Mouse (Mus musculus) hindbrain, embryonic 13.5 days (tissue): ENCODE measurements around the gene Zp1. TPM values are rescaled to one million over a fixed set of nuclear protein-coding genes. Genes with fewer than 3 reads are reported as not detected.
A peak's percentile ranks its signal among the peaks of the same experiment; 100 is the strongest.

Source experiments
- ATAC-seq: fragments of 200-750 bp; cut with Nextera tagmentation; 2 replicates; pipeline ENCODE4 v1.8.0; 2017; ENCODE audit warnings: moderate TSS enrichment; ENCODE audit not compliant: low FRiP score
- H3K27ac ChIP-seq: fragments of 300-500 bp; sonication (generic); 2 replicates; pipeline ENCODE4 v1.5.1; 2015; ENCODE audit warnings: inconsistent platforms, mild to moderate bottlenecking, moderate library complexity
- H3K27me3 ChIP-seq: fragments of 300-500 bp; sonication (generic); 2 replicates; pipeline ENCODE4 v1.6.1; 2015; ENCODE audit warnings: mild to moderate bottlenecking, inconsistent platforms
- H3K36me3 ChIP-seq: fragments of 300-500 bp; sonication (generic); 2 replicates; pipeline ENCODE4 v1.6.1; 2015; ENCODE audit warnings: mild to moderate bottlenecking, inconsistent platforms
- H3K4me1 ChIP-seq: fragments of 300-500 bp; sonication (generic); replicated peaks from 2 replicates; pipeline ENCODE4 v1.6.1; 2015; ENCODE audit warnings: inconsistent platforms
- H3K4me2 ChIP-seq: fragments of 300-500 bp; sonication (generic); 2 replicates; pipeline ENCODE4 v1.6.1; 2015; ENCODE audit warnings: inconsistent platforms, mild to moderate bottlenecking, moderate library complexity
- H3K4me3 ChIP-seq: fragments of 300-500 bp; sonication (generic); 2 replicates; pipeline ENCODE4 v1.5.1; 2015; ENCODE audit warnings: mild to moderate bottlenecking, inconsistent platforms
- H3K9ac ChIP-seq: fragments of 300-500 bp; sonication (generic); 2 replicates; pipeline ENCODE4 v1.6.1; 2015; ENCODE audit warnings: mild to moderate bottlenecking, inconsistent platforms
- H3K9me3 ChIP-seq: fragments of 300-500 bp; sonication (generic); 2 replicates; pipeline ENCODE4 v1.6.1; 2016; ENCODE audit warnings: inconsistent platforms
- WGBS: fragments of 180-500 bp; shearing (Covaris S2); methylation state at CpG from one replicate; pipeline ENCODE4 v1.1.7; 2015; 5-methylcytosine and 5-hydroxymethylcytosine counted together
- polyA plus RNA-seq: library from polyadenylated mRNA; unstranded; fragments of >200 nt; fragmentation: Nextera tagmentation; extraction: Ambion mirVana; gene quantifications from 2 replicates; pipeline ENCODE4 v1.2.1, GENCODE M21; 2015

The Zp1 gene
- polyA plus RNA-seq, 1 experiment from 2014 or later: not detected

DNA sequence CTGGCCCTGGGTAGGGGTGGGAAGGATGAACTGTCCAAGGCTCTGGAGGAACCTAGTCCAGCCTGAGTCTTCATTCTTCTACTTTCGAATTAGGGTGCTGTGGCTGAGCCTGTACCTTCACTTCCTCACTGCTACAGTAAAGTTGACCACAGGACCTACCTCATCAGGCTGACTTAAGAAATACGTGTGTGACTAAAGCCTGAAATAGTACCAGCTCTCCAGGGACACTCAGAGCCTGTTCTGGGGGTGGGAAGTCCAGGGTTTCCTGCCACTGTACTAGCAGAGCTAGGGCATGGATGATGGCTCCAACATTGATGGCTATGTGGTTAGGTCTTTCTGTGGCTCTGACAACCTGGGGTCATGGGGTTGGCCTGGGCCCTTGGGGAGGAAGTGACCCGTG is 23.5 kb upstream of the Zp1 start:
- Histone ChIP-seq H3K36me3 (peaks cover 44% of the 10 kb centered on the region), H3K27ac (no peak overlapping the region), H3K9me3 (no peaks in the 10 kb centered on the region), H3K4me3 (no peak overlapping the region), H3K27me3 (0 out of 2 replicates have a peak, but pooled peaks cover 6% of the 10 kb centered on the region), H3K4me1 (peaks cover 45% of the 10 kb centered on the region), H3K4me2 (no peak overlapping the region), H3K9ac (no peak overlapping the region)
- 90% methylated on average over 3 of the region's 3 CpGs for WGBS
- ATAC-seq: no peak

DNA sequence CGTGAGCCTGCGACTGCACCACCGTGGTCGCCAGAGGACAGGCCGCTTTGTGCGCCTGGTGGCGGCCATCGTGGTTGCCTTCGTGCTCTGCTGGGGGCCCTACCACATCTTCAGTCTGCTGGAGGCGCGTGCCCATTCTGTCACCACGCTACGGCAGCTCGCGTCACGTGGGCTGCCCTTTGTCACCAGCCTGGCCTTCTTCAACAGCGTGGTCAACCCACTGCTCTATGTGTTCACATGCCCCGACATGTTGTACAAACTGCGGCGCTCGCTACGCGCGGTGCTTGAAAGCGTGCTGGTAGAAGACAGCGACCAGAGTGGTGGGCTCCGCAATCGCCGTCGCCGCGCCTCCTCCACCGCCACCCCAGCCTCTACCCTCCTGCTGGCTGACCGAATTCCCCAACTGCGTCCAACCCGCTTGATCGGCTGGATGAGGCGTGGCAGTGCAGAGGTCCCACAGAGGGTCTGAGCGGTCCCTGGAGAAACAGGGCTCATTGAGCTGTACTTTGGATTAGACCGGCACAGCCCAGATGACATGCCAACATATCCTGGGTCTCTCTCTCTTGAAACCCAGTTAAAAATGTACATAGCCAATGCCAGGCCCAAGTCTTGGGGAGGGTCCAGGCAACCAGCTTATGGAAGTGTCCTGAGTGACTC is 20.5 kb upstream of the Zp1 start:
- peak overlapping the region; percentile 81 for H3K27ac ChIP-seq
- H3K4me1 ChIP-seq: peaks cover 18% of the 10 kb centered on the region
- peak; percentile 85 for ATAC-seq
- 0 out of 2 replicates have a peak, but pooled peaks cover 6% of the 10 kb centered on the region for H3K27me3 ChIP-seq
- peak overlapping the region; percentile 39 for H3K4me3 ChIP-seq
- H3K9me3 ChIP-seq: no peaks in the 10 kb centered on the region
- peak overlapping the region; percentile 74 for H3K4me2 ChIP-seq
- WGBS: 2% methylated on average over 40 of the region's 40 CpGs
- peaks cover 37% of the 10 kb centered on the region for H3K36me3 ChIP-seq
- peak overlapping the region; percentile 75 for H3K9ac ChIP-seq

DNA sequence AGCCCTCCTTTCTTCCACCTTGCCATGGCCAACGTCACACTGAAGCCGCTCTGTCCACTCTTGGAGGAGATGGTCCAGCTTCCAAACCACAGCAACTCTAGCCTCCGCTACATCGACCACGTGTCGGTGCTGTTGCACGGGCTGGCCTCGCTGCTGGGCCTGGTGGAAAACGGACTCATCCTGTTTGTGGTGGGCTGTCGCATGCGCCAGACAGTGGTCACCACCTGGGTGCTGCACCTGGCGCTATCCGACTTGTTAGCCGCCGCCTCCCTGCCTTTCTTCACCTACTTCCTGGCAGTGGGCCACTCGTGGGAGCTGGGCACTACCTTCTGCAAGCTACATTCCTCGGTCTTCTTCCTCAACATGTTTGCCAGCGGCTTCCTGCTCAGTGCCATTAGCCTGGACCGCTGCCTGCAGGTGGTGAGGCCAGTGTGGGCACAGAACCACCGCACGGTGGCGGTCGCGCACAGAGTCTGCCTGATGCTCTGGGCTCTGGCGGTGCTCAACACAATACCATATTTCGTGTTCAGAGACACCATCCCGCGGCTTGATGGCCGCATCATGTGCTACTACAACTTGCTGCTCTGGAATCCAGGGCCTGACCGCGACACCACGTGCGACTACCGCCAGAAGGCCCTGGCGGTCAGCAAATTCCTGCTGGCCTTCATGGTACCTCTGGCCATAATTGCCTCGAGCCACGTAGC is 19.8 kb upstream of the Zp1 start:
- peak overlapping the region; percentile 81 for H3K27ac ChIP-seq
- H3K9me3 ChIP-seq: no peaks in the 10 kb centered on the region
- H3K27me3 ChIP-seq: 0 out of 2 replicates have a peak, but pooled peaks cover 6% of the 10 kb centered on the region
- ATAC-seq: peak; percentile 91
- 16% methylated on average over 37 of the region's 37 CpGs for WGBS
- peak overlapping the region; percentile 39 for H3K4me3 ChIP-seq
- H3K36me3 ChIP-seq: peaks cover 35% of the 10 kb centered on the region
- H3K9ac ChIP-seq: peak overlapping the region; percentile 75
- peak overlapping the region; percentile 74 for H3K4me2 ChIP-seq
- H3K4me1 ChIP-seq: peaks cover 18% of the 10 kb centered on the region

DNA sequence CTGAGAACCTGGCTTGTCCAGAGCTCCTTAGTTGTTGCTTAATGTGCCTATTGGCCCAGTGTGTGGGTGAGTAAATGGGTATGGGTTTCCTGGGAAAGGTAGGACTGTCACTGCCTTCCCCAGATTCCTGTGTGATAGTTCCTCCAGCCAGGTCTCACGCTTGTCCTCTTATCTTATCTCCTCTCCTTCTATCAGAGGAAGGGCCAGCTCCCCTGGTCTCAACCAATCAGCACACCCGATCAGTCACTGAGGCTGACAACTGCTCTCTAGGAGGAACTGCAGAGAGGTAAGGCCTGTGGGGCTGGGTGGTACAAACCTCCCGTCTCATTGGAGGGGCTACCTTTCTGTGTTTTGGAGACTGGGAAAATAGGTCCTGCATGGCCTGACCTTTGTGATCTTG is 18.3 kb upstream of the Zp1 start:
- Histone ChIP-seq H3K27me3 (0 out of 2 replicates have a peak, but pooled peaks cover 6% of the 10 kb centered on the region), H3K36me3 (peaks cover 21% of the 10 kb centered on the region), H3K4me1 (peaks cover 18% of the 10 kb centered on the region), H3K4me3 (no peak overlapping the region), H3K27ac (no peak overlapping the region), H3K4me2 (no peak overlapping the region), H3K9ac (no peak overlapping the region), H3K9me3 (no peaks in the 10 kb centered on the region)
- ATAC-seq: no peak
- 67% methylated on average over 3 of the region's 3 CpGs for WGBS

- Histone ChIP-seq H3K4me1 (peaks cover 18% of the 10 kb centered on the region), H3K27me3 (0 out of 2 replicates have a peak, but pooled peaks cover 4% of the 10 kb centered on the region), H3K27ac (no peak within 1 kb of the TSS), H3K9ac (no peak within 1 kb of the TSS), H3K4me2 (no peak within 1 kb of the TSS), H3K36me3 (peaks cover 4% of the 10 kb centered on the region), H3K4me3 (no peak within 1 kb of the TSS), H3K9me3 (no peaks in the 10 kb centered on the region)
- WGBS: 72% methylated on average over 5 of the region's 5 CpGs
- ATAC-seq: no peak
Measured at GRCm38 (mm10) chr19:10937110-10937563, 16.7 kb upstream of the Zp1 start, which contains the start of gene Ptgdr2. Ptgdr2 (plus strand) TSS chr19:10937160.

GRCm38 (mm10) chr19:10936077-10936476 is 15.6 kb upstream of the Zp1 start:
- H3K36me3 ChIP-seq: no peaks in the 10 kb centered on the region
- H3K9ac ChIP-seq: no peak overlapping the region
- H3K4me2 ChIP-seq: no peak overlapping the region
- no peaks in the 10 kb centered on the region for H3K9me3 ChIP-seq
- ATAC-seq: no peak
- no peak overlapping the region for H3K4me3 ChIP-seq
- peaks cover 11% of the 10 kb centered on the region for H3K4me1 ChIP-seq
- no peak overlapping the region for H3K27ac ChIP-seq
- WGBS: 90% methylated on average over 5 of the region's 5 CpGs
- H3K27me3 ChIP-seq: no peaks in the 10 kb centered on the region

DNA sequence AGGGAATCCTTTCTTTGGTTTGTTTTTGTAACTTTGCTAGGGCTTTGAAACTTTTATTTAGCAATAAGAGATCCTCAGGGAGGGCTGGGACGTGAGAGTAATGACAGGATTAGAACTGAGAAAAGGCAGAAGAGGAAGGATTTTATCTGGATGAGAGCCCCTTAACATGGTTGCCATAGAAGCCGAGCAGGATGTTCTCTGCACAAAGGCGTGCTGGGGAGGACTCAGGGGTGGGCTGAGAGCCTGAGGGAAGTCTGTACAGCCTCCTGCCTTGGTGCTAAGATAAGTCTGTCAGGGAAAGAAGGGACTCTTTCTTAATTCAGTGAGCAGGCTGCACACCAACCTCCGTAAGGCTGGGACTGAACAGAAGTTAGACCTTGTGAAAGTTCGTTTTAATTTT is 14.6 kb upstream of the Zp1 start:
- ATAC-seq: no peak
- H3K4me3 ChIP-seq: no peak overlapping the region
- H3K4me1 ChIP-seq: peaks cover under 1% of the 10 kb centered on the region; the same call in 1 of the 2 replicates
- H3K27ac ChIP-seq: no peak overlapping the region
- 34% methylated on average over 5 of the region's 5 CpGs for WGBS
- H3K4me2 ChIP-seq: no peak overlapping the region
- no peaks in the 10 kb centered on the region for H3K36me3 ChIP-seq
- no peaks in the 10 kb centered on the region for H3K27me3 ChIP-seq
- no peaks in the 10 kb centered on the region for H3K9me3 ChIP-seq
- no peak overlapping the region for H3K9ac ChIP-seq

DNA sequence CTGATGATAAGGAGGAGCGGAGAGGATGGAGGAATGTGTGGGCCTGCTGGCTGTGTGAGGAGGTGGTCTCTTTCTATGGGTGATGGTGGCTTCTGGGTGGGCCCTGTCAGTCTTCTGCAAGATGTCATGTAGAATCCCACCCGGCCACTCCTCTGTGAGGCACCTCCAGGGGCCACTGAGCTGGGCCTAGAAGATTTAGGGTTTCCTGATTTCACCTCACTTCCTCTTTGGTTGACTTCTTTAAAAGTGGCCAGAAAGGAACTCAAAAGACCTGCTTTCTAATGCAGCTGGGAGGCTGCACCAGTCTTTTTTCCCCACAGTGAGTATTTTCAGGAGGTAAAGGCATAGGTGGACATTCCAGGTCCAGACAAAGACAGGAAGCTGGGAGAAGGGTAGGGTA is 10.2 kb upstream of the Zp1 start:
- 82% methylated on average over 2 of the region's 2 CpGs for WGBS
- no peak overlapping the region for H3K27ac ChIP-seq
- no peaks in the 10 kb centered on the region for H3K27me3 ChIP-seq

DNA sequence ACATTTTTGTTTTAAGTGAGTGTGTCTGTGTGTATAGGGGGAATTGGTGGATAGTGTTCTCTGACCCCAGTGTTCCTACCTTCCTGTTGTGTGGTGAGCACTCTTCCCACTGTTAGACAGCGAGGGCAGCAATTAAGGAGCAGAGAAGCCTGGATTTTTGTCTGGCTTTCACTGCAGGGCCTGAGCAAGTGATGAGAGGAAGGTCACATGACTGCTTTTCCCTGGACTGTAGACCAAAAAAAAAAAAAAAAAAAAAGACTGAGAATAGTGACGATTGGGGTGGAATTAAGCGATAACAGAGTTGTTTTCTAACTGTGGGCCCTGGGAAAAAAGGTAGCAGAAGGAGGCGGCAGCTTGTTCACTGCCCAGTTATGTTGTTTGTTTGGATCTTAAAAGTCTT is 6.2 kb upstream of the Zp1 start:
- H3K4me2 ChIP-seq: no peak overlapping the region
- 32% methylated on average over 4 of the region's 4 CpGs for WGBS
- H3K4me1 ChIP-seq: no peaks in the 10 kb centered on the region; the same call in 1 of the 2 replicates
- H3K9me3 ChIP-seq: no peaks in the 10 kb centered on the region
- H3K9ac ChIP-seq: no peak overlapping the region
- no peak overlapping the region for H3K27ac ChIP-seq
- no peaks in the 10 kb centered on the region for H3K36me3 ChIP-seq
- no peak overlapping the region for H3K4me3 ChIP-seq
- H3K27me3 ChIP-seq: no peaks in the 10 kb centered on the region
- ATAC-seq: no peak

More for the DNA sequence above, 10.2 kb upstream of the Zp1 start:
- Histone ChIP-seq H3K9me3 (no peaks in the 10 kb centered on the region), H3K9ac (no peak overlapping the region), H3K4me2 (no peak overlapping the region), H3K4me1 (no peaks in the 10 kb centered on the region; the same call in 1 of the 2 replicates), H3K4me3 (no peak overlapping the region), H3K36me3 (no peaks in the 10 kb centered on the region)
- ATAC-seq: no peak

DNA sequence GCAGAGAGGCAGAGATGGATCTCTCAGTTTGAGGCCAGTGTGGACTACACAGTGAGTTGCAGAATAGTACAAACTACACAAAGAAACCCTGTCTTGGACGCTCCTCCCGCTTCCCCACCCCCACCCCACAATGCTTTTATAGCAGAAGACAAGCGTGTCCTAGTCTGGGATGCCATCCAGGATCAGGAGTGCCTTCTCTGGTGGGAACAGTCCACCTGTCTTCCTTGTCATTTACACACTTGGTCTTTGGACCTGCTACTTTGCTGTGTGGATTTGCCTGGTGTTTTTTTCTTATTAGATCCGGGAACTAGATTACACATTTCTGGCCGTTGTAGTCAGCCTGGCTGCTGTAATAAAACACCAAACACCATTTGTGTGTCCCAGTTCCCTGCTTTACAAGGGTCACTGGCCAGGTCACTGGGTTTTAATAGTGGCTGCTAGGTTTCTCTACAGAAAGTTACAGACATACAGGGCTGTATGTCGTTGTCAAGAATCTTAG is 5.7 kb upstream of the Zp1 start:
- Histone ChIP-seq H3K9me3 (no peaks in the 10 kb centered on the region), H3K4me1 (no peaks in the 10 kb centered on the region; the same call in 1 of the 2 replicates), H3K9ac (no peak overlapping the region), H3K4me2 (no peak overlapping the region), H3K27me3 (no peaks in the 10 kb centered on the region), H3K27ac (0 out of 2 replicates have a peak overlapping the region, but pooled peaks have one; percentile 55), H3K4me3 (no peak overlapping the region), H3K36me3 (no peaks in the 10 kb centered on the region)
- 22% methylated on average over 6 of the region's 6 CpGs for WGBS
- ATAC-seq: peak; percentile 52; the same call in 1 of the 2 replicates

- Histone ChIP-seq H3K4me1 (no peaks in the 10 kb centered on the region; the same call in 1 of the 2 replicates), H3K36me3 (no peaks in the 10 kb centered on the region), H3K4me3 (no peak overlapping the region), H3K9me3 (no peaks in the 10 kb centered on the region), H3K9ac (no peak overlapping the region), H3K27ac (no peak overlapping the region), H3K4me2 (no peak overlapping the region), H3K27me3 (no peaks in the 10 kb centered on the region)
- no peak for ATAC-seq
- 62% methylated on average over 4 of the region's 4 CpGs for WGBS
Measured at GRCm38 (mm10) chr19:10924220-10924619, 3.8 kb upstream of the Zp1 start.

DNA sequence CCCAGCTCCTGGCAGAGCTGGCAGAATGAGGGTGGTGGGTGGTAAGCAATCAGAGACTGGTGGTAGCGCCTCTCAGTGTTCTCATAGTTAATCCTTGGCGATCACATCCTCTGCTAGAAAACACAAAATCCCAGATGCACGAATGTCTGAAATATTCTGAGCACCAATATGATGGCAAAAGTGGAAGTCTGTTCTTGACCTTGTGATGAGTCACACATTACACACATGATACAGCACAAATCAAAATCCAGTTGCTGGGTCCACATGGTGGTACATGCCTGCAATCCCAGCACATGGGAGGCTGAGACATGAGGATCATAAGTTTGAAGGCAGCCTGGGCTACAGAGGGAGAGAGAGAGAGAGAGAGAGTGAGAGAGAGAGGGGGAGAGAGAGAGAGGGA is 626 bp upstream of the Zp1 start:
- Histone ChIP-seq H3K4me2 (no peak overlapping the region), H3K9ac (no peak overlapping the region), H3K27me3 (no peaks in the 10 kb centered on the region), H3K4me3 (no peak overlapping the region), H3K4me1 (no peaks in the 10 kb centered on the region), H3K9me3 (no peaks in the 10 kb centered on the region), H3K36me3 (no peaks in the 10 kb centered on the region), H3K27ac (no peak overlapping the region)
- 85% methylated on average over 3 of the region's 3 CpGs for WGBS
- ATAC-seq: no peak
